ENCODE assay signal across 9 mouse cellular contexts in the genomic region with DNA sequence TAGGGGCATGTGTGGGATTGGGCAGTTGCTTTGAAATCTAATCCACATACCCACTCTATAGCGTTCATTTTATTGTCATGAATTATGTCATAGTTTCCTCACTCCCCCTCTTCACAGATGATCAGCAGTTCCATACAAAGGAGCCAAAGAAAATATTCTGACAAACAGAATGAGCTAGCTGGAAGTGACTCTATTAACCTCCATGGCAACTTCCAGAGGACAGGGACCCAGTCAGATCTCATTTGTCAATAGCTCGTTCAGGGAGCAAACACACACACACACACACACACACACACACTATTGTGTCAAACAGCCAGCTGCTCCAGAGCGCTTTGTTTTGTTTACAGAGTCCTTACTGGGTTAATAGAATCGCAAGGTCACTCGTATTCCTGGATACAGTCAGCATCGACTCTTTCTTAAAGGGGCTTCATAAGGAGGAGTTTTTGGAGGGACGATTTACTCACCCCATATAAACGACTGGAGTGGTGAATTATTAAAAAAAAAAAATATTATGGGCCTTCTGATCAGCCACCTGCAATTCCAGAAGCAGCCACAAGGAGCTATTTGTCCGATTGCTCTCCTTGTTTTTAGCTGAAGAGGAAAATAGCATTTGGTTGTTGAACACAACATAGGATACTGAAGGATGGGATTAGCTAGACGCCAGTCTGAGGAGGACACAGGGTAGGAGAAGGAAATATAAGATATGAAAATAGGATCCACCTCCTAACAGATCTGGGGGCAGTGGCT.
A peak's percentile ranks its signal among the peaks of the same experiment; 100 is the strongest.
DNase-seq lines count a peak whose midpoint lies in the region; ATAC-seq lines count a peak whose summit lies in the region.
"Had no signal": no experiment of that assay in that cellular context is flagged by ENCODE, and none has a peak within 500 bp of the region (broad histone marks: within the 10 kb centered on the region; RNA-seq: fewer than 3 reads in every experiment).

No protein-coding gene starts in this region.

- no peaks in the 10 kb centered on the region for H3K9me3 ChIP-seq in intestine, embryonic 15.5 days
- H3K9me3 ChIP-seq: limb, embryonic 15.5 days had no signal

- H3K27ac ChIP-seq in intestine, embryonic 15.5 days, result no peak overlapping the region
- H3K27ac ChIP-seq: limb, embryonic 15.5 days had no signal

- no peaks in the 10 kb centered on the region for H3K4me1 ChIP-seq in intestine, embryonic 15.5 days (replicated peaks)

- H3K4me3 ChIP-seq in intestine, embryonic 15.5 days (replicated peaks), result no peak overlapping the region
- H3K4me3 ChIP-seq: limb, embryonic 15.5 days had no signal

- H3K9ac ChIP-seq in intestine, embryonic 15.5 days, result no peak overlapping the region
- H3K9ac ChIP-seq: limb, embryonic 15.5 days had no signal

- WGBS in intestine, embryonic 15.5 days, result 24% methylated on average over 10 of the region's 10 CpGs

- no peaks in the 10 kb centered on the region for H3K27me3 ChIP-seq in intestine, embryonic 15.5 days (replicated peaks)
- H3K27me3 ChIP-seq: limb, embryonic 15.5 days had no signal

- ATAC-seq in intestine, embryonic 15.5 days, result peak; percentile 51; the same call in 1 of the 2 replicates
- no peak for ATAC-seq in inflammation-experienced regulatory T-cells, adult 6 months

- DNase-seq in cerebellum, adult 11 months, result peak; percentile 61
- no peak for DNase-seq in cerebellum, adult 8-10 months
- peak; percentile 20 for DNase-seq in ovary, postnatal 36 days (ENCODE audit: low spot score)
- DNase-seq in ovary, adult 18-20 months (ENCODE audit: low spot score), result no peak
- peak; percentile 63 for DNase-seq in embryo, embryonic 11 days
- peak; percentile 68 for DNase-seq in lung, postnatal 14 days

- H3K36me3 ChIP-seq in intestine, embryonic 15.5 days, result no peaks in the 10 kb centered on the region
- H3K36me3 ChIP-seq: limb, embryonic 15.5 days had no signal

- H3K4me2 ChIP-seq in intestine, embryonic 15.5 days (replicated peaks), result no peak overlapping the region
- H3K4me2 ChIP-seq: limb, embryonic 15.5 days had no signal

Comparison
In these comparisons a context has a peak if more than half of its experiments do, and no peak if none do; other contexts are left out.
1. DNase-seq: peak in cerebellum, adult 11 months (single experiment), ovary, postnatal 36 days (single experiment), embryo, embryonic 11 days (single experiment) and lung, postnatal 14 days (single experiment); none in cerebellum, adult 8-10 months (single experiment) and ovary, adult 18-20 months (single experiment).